Mouse (Mus musculus): ENCODE measurements around the gene Cln3.

DNA sequence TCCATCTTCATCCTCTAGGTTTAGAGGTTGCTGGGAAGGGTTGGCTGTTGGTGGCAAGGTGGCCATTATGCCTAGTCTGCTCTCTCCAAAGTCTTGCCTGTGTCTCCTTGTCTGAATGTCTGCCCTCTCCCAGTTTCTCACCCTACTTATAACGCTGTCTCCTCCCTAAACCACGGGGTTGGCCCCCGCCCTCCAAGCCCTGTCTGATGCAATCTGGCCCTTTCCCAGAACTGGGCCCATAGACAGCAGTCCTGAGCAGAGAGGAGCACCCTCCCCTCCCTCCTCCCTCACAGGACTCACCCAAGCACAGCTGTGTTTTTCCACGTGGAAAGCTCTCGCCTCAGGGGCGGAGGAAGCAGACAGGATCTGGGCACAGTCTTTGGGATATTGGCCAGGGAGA lies 39.8 kb upstream of the Cln3 start:
- TF ChIP-seq CTCF (IDR thresholded peaks at IDR 0.05; ENCODE audit: low read depth, low read length) (no peak), POLR2A (IDR thresholded peaks at IDR 0.05; ENCODE audit: borderline replicate concordance, low read depth, low read length) (no peak)

All from bone marrow macrophage, adult 2 months (primary cell).